Mouse (Mus musculus) embryonic facial prominence, embryonic 13.5 days (tissue): ENCODE data around the gene Gabrd. TPM values are rescaled to one million over a fixed set of nuclear protein-coding genes. Genes with fewer than 3 reads are reported as not detected.

Experiments
- ATAC-seq: fragments of 200-750 bp; cut with Nextera tagmentation; 2 replicates; pipeline ENCODE4 v1.8.0; 2017; ENCODE audit warnings: low read depth; ENCODE audit not compliant: insufficient number of reproducible peaks, insufficient read depth, low FRiP score, low TSS enrichment
- H3K27ac ChIP-seq: fragments of 300-500 bp; sonication (generic); 2 replicates; pipeline ENCODE4 v1.5.1; 2015; ENCODE audit warnings: moderate library complexity, mild to moderate bottlenecking, inconsistent platforms
- H3K27me3 ChIP-seq: fragments of 300-500 bp; sonication (generic); 2 replicates; pipeline ENCODE4 v1.6.1; 2015; ENCODE audit warnings: mild to moderate bottlenecking, inconsistent platforms
- H3K36me3 ChIP-seq: fragments of 300-500 bp; sonication (generic); 2 replicates; pipeline ENCODE4 v1.6.1; 2015; ENCODE audit warnings: mild to moderate bottlenecking, inconsistent platforms
- H3K4me1 ChIP-seq: fragments of 300-500 bp; sonication (generic); 2 replicates; pipeline ENCODE4 v1.6.1; 2015; ENCODE audit warnings: inconsistent platforms
- H3K4me2 ChIP-seq: fragments of 300-500 bp; sonication (generic); 2 replicates; pipeline ENCODE4 v1.6.1; 2015; ENCODE audit warnings: moderate library complexity, mild to moderate bottlenecking, inconsistent platforms
- H3K4me3 ChIP-seq: fragments of 300-500 bp; sonication (generic); 2 replicates; pipeline ENCODE4 v1.5.1; 2015; ENCODE audit warnings: mild to moderate bottlenecking, inconsistent platforms
- H3K9ac ChIP-seq: fragments of 300-500 bp; sonication (generic); 2 replicates; pipeline ENCODE4 v1.6.1; 2015; ENCODE audit warnings: mild to moderate bottlenecking, inconsistent platforms
- H3K9me3 ChIP-seq: fragments of 300-500 bp; sonication (generic); 2 replicates; pipeline ENCODE4 v1.6.1; 2016; ENCODE audit warnings: inconsistent platforms
- WGBS: fragments of 180-500 bp; shearing (Covaris S2); methylation state at CpG from one replicate; pipeline ENCODE4 v1.1.7; 2015; ENCODE audit warnings: mixed read lengths; 5-methylcytosine and 5-hydroxymethylcytosine counted together
- polyA plus RNA-seq: library from polyadenylated mRNA; unstranded; fragments of >200 nt; fragmentation: Nextera tagmentation; extraction: Ambion mirVana; gene quantifications from 2 replicates; pipeline ENCODE4 v1.2.1, GENCODE M21; 2015

The Gabrd gene
- polyA plus RNA-seq, 1 experiment from 2014 or later: not detected

DNA sequence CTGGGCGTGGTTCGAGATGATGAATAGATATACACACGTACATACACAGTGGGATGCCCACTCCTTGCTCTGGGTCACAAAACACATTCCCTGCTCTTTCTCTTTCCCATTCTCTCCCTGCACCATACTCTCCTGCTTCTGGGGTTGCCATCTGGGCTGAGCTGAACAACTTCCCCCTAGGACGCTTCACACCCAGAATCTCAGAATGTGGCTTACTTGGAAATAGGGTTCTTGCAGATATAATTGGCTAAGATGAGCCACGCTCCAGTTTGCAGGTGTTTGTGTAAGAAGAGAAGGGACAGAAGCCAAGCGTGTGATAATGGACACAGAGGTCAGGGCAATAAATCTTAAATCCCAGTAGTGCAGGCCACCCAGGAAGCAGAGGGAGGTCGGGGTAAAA is 15.9 kb downstream of the Gabrd start:
- 67% methylated on average over 7 of the region's 7 CpGs for WGBS
- H3K4me2 ChIP-seq: no peak overlapping the region
- H3K9ac ChIP-seq: no peak overlapping the region
- no peaks in the 10 kb centered on the region for H3K4me1 ChIP-seq
- H3K27me3 ChIP-seq: peaks cover 26% of the 10 kb centered on the region
- H3K27ac ChIP-seq: no peak overlapping the region
- no peaks in the 10 kb centered on the region for H3K36me3 ChIP-seq
- no peaks in the 10 kb centered on the region for H3K9me3 ChIP-seq
- no peak for ATAC-seq
- no peak overlapping the region for H3K4me3 ChIP-seq

DNA sequence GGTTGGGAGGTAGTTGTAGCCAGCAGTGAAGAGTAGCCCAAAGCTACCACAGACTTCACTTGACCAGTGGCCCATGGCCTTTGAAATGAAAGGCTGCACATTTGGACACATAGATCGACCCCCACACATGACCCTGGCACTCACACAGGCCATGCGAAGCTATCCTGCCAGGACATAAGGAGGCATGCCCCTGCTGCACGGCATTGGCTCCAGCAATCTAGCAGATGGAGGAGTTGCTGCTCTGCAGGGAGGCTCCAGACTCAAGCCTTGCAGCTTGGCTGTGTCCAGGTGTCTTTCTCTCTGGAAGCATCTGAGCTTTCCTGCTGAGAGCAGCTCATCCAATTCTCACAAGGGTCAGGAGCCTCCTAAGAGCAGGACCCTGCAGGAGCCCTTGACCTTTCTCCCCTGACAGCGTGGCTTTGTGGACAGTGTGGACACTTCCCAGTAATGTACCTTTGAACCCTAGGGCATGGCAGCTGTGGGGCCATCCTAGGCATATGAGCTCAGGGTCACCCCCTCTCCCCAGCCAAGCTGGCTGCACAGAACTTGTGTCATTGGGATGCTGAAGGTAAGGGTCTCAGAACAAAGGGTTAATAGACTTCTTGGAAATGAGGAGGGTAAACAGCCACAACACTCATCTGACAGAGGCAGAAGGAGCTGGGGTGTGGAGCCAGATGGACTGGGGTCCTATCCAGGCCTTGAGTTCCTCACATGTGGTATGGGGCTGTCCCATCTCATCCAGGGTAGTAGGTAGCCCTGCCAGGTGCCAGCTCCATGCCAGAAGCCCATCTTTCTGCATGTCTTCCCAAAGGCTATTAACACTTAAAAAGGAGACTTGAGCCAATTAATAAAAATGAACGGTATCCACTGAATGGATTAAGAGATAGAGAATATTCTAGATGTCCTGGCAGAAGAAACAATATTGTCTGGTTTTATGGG is 25.8 kb downstream of the Gabrd start:
- Histone ChIP-seq H3K4me2 (no peak overlapping the region), H3K4me3 (no peak overlapping the region), H3K27me3 (0 out of 2 replicates have a peak, but pooled peaks cover 2% of the 10 kb centered on the region), H3K27ac (no peak overlapping the region), H3K4me1 (no peaks in the 10 kb centered on the region), H3K36me3 (no peaks in the 10 kb centered on the region), H3K9ac (no peak overlapping the region), H3K9me3 (no peaks in the 10 kb centered on the region)
- no peak for ATAC-seq
- WGBS: 70% methylated on average over 5 of the region's 5 CpGs

DNA sequence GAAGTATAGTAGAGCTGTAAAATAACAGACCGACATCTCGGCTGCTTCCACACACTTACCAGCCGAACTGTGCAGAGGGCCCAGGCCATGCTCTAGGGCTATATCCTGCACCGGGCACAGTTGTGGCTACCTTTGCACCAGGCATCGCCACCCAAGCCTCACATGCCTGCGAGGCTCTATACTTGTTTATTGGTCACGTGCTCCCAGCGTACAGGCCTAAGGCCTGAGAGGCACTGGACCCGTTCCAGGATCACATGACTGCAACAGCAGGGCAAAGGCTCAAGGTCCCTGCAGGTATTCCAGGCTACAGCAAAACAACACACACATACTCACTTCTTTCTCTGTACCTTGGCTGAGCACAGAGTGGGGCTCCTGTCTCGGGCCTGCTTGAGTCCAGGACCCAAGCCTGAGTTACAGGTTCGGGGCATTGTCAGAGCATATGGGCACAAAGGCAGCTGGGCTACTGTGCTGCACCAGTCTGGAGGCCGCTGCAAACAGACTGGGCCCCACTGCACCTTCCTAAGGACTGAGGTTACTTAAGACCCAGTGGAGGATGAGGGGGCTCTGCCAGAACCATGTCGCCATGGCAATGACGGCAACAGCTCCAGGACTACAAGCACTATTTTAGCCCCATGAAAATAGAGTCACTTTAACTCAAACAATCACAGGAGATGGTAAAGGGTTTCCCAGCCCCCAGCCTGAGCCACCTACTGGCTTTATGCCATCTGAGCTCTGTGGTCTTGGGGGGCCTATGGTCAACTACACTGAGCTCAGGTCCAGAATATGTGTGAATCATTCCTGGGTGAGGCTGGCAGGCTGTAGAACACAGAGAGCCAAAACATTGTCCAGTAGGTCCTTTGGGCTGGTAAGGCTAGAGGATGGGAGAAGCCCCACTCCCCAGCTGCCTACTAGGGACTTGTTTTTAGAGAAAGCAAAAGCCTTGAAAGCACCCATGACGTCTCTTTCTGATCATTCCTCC is 26.9 kb downstream of the Gabrd start:
- no peak for ATAC-seq
- Histone ChIP-seq H3K27ac (no peak overlapping the region), H3K4me1 (no peaks in the 10 kb centered on the region), H3K4me3 (no peak overlapping the region), H3K27me3 (peaks cover 6% of the 10 kb centered on the region), H3K9me3 (no peaks in the 10 kb centered on the region), H3K36me3 (no peaks in the 10 kb centered on the region), H3K4me2 (no peak overlapping the region), H3K9ac (no peak overlapping the region)
- WGBS: 81% methylated on average over 15 of the region's 15 CpGs

DNA sequence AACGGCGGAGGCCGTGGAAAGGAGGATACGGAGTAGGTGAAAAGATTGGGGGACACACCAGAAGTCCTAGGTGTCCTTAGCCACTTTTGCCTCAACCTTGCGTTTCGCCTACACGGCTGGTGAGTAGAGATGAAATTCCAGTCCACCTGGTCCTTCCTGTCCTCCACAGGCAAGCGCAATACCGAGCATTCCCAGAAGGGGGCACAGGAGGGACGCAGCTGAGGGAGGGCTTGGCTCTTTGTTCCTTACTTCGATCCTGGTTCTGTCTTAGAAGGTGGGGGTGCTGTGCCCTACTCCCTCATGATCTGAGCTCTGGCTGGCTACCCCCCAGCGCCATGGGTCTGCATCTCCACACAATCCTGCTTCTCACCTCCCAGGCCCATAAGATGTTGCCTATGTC is 29.2 kb downstream of the Gabrd start:
- Histone ChIP-seq H3K9me3 (no peaks in the 10 kb centered on the region), H3K4me1 (no peaks in the 10 kb centered on the region), H3K36me3 (no peaks in the 10 kb centered on the region), H3K9ac (no peak overlapping the region), H3K4me3 (no peak overlapping the region), H3K4me2 (no peak overlapping the region), H3K27me3 (peaks cover 27% of the 10 kb centered on the region), H3K27ac (no peak overlapping the region)
- WGBS: 21% methylated on average over 12 of the region's 12 CpGs
- ATAC-seq: no peak

DNA sequence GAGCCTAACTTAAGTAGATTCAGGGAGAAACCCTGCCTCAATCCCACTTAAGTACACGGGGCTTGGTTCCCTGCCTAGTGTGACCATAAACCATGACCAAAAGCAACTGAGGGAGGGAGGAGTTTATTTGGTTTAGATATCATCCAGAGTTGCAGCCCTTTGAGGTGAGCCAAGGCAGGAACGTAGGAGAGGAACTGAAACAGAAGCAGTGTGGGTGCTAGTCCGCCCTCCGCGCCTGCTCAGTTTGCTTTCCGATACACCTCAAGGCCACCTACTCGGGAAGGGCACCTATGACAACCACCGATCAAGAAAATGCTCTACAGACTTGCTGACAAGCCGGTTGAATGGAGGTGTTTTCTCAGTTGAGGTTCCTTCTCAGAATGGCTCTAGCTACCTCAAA is 30.2 kb downstream of the Gabrd start:
- Histone ChIP-seq H3K27me3 (peaks cover 36% of the 10 kb centered on the region), H3K36me3 (no peaks in the 10 kb centered on the region), H3K27ac (no peak overlapping the region), H3K4me2 (no peak overlapping the region), H3K4me1 (no peaks in the 10 kb centered on the region), H3K4me3 (no peak overlapping the region), H3K9ac (no peak overlapping the region), H3K9me3 (no peaks in the 10 kb centered on the region)
- no peak for ATAC-seq
- 95% methylated on average over 9 of the region's 9 CpGs for WGBS

DNA sequence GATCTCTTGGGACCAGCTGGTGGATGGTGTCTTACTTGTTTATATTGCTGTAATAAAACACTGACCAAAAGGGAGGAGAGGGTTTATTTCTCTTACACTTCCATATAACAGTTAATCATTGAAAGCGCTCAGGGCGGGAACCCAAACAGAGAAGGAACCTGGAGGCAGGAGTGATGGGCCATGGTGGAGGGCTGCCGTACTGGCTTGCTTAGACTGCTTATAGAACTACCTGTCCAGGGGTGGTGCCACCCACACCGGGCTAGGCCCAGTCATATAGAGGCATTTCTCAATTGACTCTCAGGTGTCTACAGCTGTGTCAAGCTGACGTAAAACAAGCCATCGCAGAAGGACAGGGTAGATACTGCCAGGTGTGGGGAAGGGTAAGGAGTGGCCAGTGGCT is 31.1 kb downstream of the Gabrd start:
- Histone ChIP-seq H3K4me3 (no peak overlapping the region), H3K27ac (no peak overlapping the region), H3K36me3 (no peaks in the 10 kb centered on the region), H3K9ac (no peak overlapping the region), H3K4me1 (peaks cover 3% of the 10 kb centered on the region; the same call in 1 of the 2 replicates), H3K27me3 (peaks cover 46% of the 10 kb centered on the region), H3K4me2 (no peak overlapping the region), H3K9me3 (no peaks in the 10 kb centered on the region)
- 87% methylated on average over 6 of the region's 6 CpGs for WGBS
- ATAC-seq: no peak

DNA sequence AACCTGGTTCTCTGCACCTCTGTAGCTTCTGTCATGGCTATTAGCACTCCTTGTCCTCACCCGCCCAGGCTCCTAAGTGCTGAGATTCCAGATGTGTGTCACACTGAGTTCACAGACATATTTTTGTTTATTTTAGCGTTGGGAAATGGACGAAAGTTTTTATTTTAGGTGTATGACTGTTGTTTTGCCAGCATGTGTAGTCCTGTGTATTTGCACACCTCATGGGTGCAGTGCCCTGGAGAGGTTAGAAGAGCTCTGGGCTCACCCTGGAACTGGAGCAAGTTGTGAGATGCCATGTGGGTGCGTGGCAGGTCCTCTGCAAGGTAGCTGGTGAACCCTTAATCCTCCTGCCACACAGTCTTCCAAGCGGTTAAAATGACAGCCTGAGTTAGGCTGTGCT is 35.5 kb downstream of the Gabrd start:
- ATAC-seq: no peak
- Histone ChIP-seq H3K9me3 (no peaks in the 10 kb centered on the region), H3K4me3 (no peak overlapping the region), H3K27me3 (peaks cover 83% of the 10 kb centered on the region), H3K9ac (no peak overlapping the region), H3K4me2 (peak overlapping the region; percentile 66; the same call in 1 of the 2 replicates), H3K4me1 (peaks cover 9% of the 10 kb centered on the region; the same call in 1 of the 2 replicates), H3K27ac (no peak overlapping the region), H3K36me3 (no peaks in the 10 kb centered on the region)
- 32% methylated on average over 5 of the region's 5 CpGs for WGBS

DNA sequence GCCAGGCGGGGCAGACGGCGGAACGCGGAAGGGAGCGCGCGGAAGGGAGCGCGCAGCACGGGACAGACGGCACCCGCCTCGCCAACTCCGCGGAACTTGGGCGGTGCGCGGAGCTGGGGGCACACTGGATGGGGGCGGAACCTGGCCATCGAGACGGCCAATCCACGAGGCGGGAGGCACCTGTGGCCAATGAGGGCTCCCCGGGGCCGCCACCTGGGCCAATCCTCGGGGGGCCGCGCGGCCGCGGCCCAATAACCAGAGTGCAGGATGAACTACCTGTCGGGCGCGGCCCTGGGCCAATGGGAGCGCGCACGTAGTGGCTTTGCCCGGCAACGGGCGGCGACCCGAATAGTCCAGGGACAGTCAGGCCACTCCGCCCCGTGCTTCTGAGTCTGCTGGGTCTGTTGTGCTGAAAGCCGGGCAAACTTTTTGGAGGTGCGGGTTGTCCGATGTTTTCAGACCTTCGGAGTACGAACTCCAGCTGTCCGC is 36.6 kb downstream of the Gabrd start, which contains the start of gene Prkcz:
Prkcz (minus strand) TSS at position 59 of the 489 bp plus-strand sequence.
- Histone ChIP-seq H3K9ac (peak within 1 kb of the TSS; percentile 57), H3K27ac (no peak within 1 kb of the TSS), H3K9me3 (no peaks in the 10 kb centered on the region), H3K4me2 (peak within 1 kb of the TSS; percentile 66), H3K36me3 (no peaks in the 10 kb centered on the region), H3K4me3 (peak within 1 kb of the TSS; percentile 48), H3K4me1 (peaks cover 9% of the 10 kb centered on the region; the same call in 1 of the 2 replicates), H3K27me3 (peaks cover 83% of the 10 kb centered on the region)
- ATAC-seq: peak; percentile 88
- WGBS: under 1% methylated on average over 51 of the region's 51 CpGs

DNA sequence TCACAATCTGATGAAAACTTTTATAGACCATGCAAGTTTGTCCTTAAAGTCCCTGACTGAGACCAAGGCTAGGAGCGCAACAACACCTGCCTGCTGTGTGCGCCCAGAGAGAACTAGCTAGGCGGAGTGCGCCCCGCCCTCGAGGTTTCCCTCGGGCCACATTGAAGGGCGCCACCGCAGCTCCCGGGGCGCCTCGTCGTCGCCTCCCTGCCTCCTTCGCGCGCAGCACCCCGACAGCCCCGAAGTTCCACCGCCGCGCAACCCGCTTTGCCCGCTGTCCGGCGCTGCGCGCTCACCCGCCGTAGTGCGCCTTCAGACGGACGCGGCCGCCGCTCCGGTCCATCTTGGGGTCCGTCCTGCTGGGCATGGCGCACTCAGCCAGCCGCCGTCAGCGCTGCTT is 37.1 kb downstream of the Gabrd start:
- peaks cover 78% of the 10 kb centered on the region for H3K27me3 ChIP-seq
- H3K36me3 ChIP-seq: no peaks in the 10 kb centered on the region
- H3K4me3 ChIP-seq: peak overlapping the region; percentile 48
- peaks cover 9% of the 10 kb centered on the region; the same call in 1 of the 2 replicates for H3K4me1 ChIP-seq
- peak overlapping the region; percentile 66 for H3K4me2 ChIP-seq
- H3K9me3 ChIP-seq: no peaks in the 10 kb centered on the region
- ATAC-seq: no peak
- WGBS: under 1% methylated on average over 42 of the region's 42 CpGs
- H3K27ac ChIP-seq: no peak overlapping the region
- peak overlapping the region; percentile 57 for H3K9ac ChIP-seq

DNA sequence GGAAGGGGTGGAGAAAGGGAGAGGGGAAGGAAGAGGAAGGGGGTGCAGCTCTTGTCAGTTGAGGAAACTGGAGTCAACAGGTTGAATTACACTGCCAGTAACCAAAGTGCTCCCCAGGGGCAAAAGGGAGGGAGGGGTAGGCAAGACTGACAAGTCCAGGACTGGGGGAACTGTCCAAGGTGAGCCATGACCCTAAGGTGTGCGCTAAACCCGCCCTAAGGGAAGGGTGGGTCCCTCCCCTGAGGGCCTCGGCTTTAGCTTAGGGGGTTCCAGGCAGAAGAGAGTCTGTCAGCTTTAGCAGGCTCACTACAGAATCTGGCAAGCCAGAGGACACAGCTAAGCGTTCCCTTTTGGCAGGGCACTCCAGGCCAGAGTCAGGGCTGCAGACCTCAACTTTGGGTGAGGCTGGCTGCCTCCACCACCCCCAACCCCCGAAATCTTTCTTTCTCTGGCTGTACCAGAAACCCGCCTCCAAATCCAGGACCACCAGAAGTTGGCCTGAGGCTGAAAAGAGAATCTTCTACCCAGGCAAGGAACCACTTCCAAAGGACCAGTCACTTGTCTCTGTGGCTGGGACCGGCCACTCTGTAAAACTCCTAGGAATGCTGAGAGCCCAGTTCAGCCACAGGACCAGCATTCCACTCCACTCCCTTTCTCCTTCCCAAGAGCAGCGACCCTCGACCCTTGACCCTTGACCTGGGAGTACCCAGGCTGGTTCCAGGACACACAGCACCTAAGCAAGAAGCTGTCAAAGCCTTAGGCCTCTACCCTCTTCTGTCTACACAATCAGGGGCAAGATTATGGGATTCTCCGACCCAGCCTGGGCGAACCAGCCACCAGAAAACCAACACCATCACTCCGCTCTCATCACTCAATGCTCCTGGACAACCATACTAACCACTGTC is 38.1 kb downstream of the Gabrd start:
- no peak overlapping the region for H3K27ac ChIP-seq
- ATAC-seq: no peak
- no peaks in the 10 kb centered on the region for H3K9me3 ChIP-seq
- H3K4me1 ChIP-seq: peaks cover 9% of the 10 kb centered on the region; the same call in 1 of the 2 replicates
- H3K9ac ChIP-seq: no peak overlapping the region
- WGBS: 34% methylated on average over 12 of the region's 12 CpGs
- H3K36me3 ChIP-seq: no peaks in the 10 kb centered on the region
- peak overlapping the region; percentile 7; the same call in 1 of the 2 replicates for H3K4me2 ChIP-seq
- H3K27me3 ChIP-seq: peaks cover 70% of the 10 kb centered on the region
- no peak overlapping the region for H3K4me3 ChIP-seq
